Mouse (Mus musculus) brain, embryonic 14.5 days (tissue): ENCODE measurements around the gene Phip.

Experiments
- CTCF ChIP-seq: fragments of 200-500 bp; IDR thresholded peaks from 2 replicates; pipeline ENCODE4 v1.5.1; 2012; ENCODE audit warnings: inconsistent platforms, mild to moderate bottlenecking, moderate library complexity, borderline replicate concordance; ENCODE audit not compliant: insufficient read depth, insufficient read length; ENCODE audit errors: extremely low read depth
- POLR2A ChIP-seq: fragments of 200-500 bp; IDR thresholded peaks from 2 replicates; pipeline ENCODE4 v1.6.1; 2012; ENCODE audit warnings: mild to moderate bottlenecking, inconsistent platforms, borderline replicate concordance; ENCODE audit not compliant: poor library complexity, insufficient read depth, insufficient read length, severe bottlenecking; ENCODE audit errors: extremely low read depth

DNA sequence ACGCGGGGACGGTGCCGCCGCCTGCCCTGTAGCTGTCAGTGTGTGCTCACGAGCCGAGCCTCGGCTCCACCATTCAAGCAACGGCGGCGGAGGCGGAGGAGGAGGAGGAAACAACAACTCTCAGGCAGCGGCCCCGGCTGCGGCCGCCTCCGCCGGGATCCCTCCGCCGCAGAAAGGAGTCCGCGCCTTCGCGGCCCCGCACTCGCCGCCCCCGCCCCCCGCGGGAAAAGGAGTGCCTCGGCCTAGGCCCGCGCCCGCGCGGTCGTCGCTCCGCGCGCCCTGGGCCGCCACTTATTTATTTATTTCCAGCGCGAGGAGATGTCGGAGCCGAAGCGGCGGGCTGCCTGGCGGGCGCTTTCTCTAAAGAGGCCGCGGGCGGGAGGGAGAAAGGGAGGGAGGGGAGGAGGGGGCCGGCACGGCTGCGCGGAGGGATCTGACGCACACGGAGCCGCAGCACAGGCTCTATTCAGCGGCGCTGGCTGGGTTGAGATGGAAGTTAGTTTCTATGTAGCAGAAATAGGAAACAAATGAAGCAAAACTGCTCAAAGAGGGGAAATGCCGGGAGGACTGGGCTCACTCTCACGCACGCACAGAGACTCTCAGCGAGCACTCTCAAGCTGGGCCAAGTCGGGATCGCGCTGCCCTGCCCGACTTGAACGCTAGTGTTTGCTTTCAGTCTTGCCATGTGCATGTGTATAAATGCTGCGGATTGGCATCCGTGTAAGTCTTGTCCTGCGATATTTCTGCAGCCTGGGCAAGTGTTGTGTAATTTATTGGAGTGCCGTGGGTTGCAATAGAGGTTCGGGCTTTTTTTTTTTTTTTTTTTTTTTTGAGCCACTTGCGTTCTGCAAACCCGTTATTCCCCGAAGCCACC is at the start of gene Phip:
- TF ChIP-seq POLR2A (peak; percentile 92), CTCF (no peak)
